23 mouse cellular contexts compared by ENCODE assay signal in genomic region chr13:99299921-99300320, GRCm38 (mm10). TPM values are rescaled to one million over a fixed set of nuclear protein-coding genes. Genes with fewer than 3 reads are reported as not detected.
A peak's percentile ranks its signal among the peaks of the same experiment; 100 is the strongest.
DNase-seq lines count a peak whose midpoint lies in the region; ATAC-seq and TF ChIP-seq lines count a peak whose summit lies in the region.
"Had no signal": no experiment of that assay in that cellular context is flagged by ENCODE, and none has a peak within 500 bp of the region (broad histone marks: within the 10 kb centered on the region; RNA-seq: fewer than 3 reads in every experiment).

No protein-coding gene starts in this region.

- no peak; the same call in 1 of the 2 replicates for ATAC-seq in lung, postnatal 0 days
- ATAC-seq: activated CD4-positive, CD25-positive, alpha-beta regulatory T cell, adult 4 months; CD4-positive, CD25-positive, alpha-beta regulatory T cell, adult 4 months; forebrain, embryonic 13.5 days; forebrain, embryonic 15.5 days; forebrain, postnatal 0 days; Patski had no signal

- H3K4me3 ChIP-seq in cerebellum, adult 2 months (replicated peaks; ENCODE audit: insufficient read depth, low read depth, low read length) = no peak overlapping the region
- H3K4me3 ChIP-seq in lung, postnatal 0 days (ENCODE audit: low read depth, low read length) = no peak overlapping the region
- H3K4me3 ChIP-seq: embryonic facial prominence, embryonic 10.5 days; embryonic facial prominence, embryonic 12.5 days; forebrain, embryonic 13.5 days; forebrain, embryonic 15.5 days had no signal

- TF ChIP-seq POLR2A in cerebellum, adult 2 months (IDR thresholded peaks at IDR 0.05; ENCODE audit: borderline replicate concordance, insufficient read depth, low read length) = no peak

- no peak for TF ChIP-seq CTCF in cerebellum, adult 2 months (IDR thresholded peaks at IDR 0.05; ENCODE audit: borderline replicate concordance, insufficient read depth, low read depth, low read length)
- no peak for TF ChIP-seq CTCF in lung, postnatal 0 days (IDR thresholded peaks at IDR 0.05)

- TF ChIP-seq EP300 in lung, postnatal 0 days (IDR thresholded peaks at IDR 0.05) = no peak

- DNase-seq in cerebellum, postnatal 10 days = peak; percentile 39 to 53
- DNase-seq in cerebellum, adult 2 months = no peak
- DNase-seq in lung, postnatal 10 days = peak; percentile 22
- DNase-seq in lung, postnatal 0 days (ENCODE audit: low spot score) = no peak
- peak; percentile 68 for DNase-seq in testis, postnatal 10 days (ENCODE audit: low spot score)
- no peak for DNase-seq in testis, postnatal 14 days (ENCODE audit: low spot score)
- DNase-seq: adrenal gland, adult 8-10 months; adrenal gland, postnatal 14 days; adrenal gland, postnatal 36 days; B cell, adult 2 months; cerebellum, adult 11-12 months; cerebellum, adult 8-10 months; cerebellum, adult 9-11 months; cerebellum, postnatal 25 days; forebrain, postnatal 0 days had no signal

- H3K9ac ChIP-seq in lung, postnatal 0 days (replicated peaks; ENCODE audit: low read depth) = no peak overlapping the region
- H3K9ac ChIP-seq: embryonic facial prominence, embryonic 12.5 days; forebrain, embryonic 13.5 days; forebrain, embryonic 15.5 days; forebrain, postnatal 0 days had no signal

- no peaks in the 10 kb centered on the region for H3K4me1 ChIP-seq in cerebellum, adult 2 months (ENCODE audit: control insufficient read depth, insufficient read depth, low read length)
- H3K4me1 ChIP-seq in lung, postnatal 0 days (ENCODE audit: insufficient read depth, low read depth, low read length) = peaks cover 6% of the 10 kb centered on the region; the same call in 1 of the 2 replicates
- H3K4me1 ChIP-seq: embryonic facial prominence, embryonic 12.5 days had no signal

- no peaks in the 10 kb centered on the region for H3K27me3 ChIP-seq in cerebellum, adult 2 months (ENCODE audit: control insufficient read depth, insufficient read depth, low read length)
- H3K27me3 ChIP-seq in lung, postnatal 0 days (replicated peaks; ENCODE audit: insufficient read depth, low read length) = no peaks in the 10 kb centered on the region
- H3K27me3 ChIP-seq: embryonic facial prominence, embryonic 12.5 days; forebrain, embryonic 13.5 days; forebrain, embryonic 15.5 days; Patski had no signal

- no peak overlapping the region for H3K27ac ChIP-seq in cerebellum, adult 2 months (ENCODE audit: insufficient read depth, low read length)
- no peak overlapping the region for H3K27ac ChIP-seq in lung, postnatal 0 days (ENCODE audit: low read length)
- H3K27ac ChIP-seq: embryonic facial prominence, embryonic 10.5 days; embryonic facial prominence, embryonic 12.5 days; forebrain, embryonic 13.5 days; forebrain, embryonic 15.5 days had no signal

- H3K9me3 ChIP-seq in lung, postnatal 0 days (ENCODE audit: low read length) = no peaks in the 10 kb centered on the region; the same call in 1 of the 2 replicates
- H3K9me3 ChIP-seq: embryonic facial prominence, embryonic 10.5 days; embryonic facial prominence, embryonic 12.5 days; forebrain, embryonic 13.5 days; forebrain, embryonic 15.5 days; G1E had no signal

- no peak overlapping the region for H3K4me2 ChIP-seq in lung, postnatal 0 days (replicated peaks; ENCODE audit: low read depth, low read length)
- H3K4me2 ChIP-seq: embryonic facial prominence, embryonic 12.5 days; forebrain, embryonic 13.5 days; forebrain, embryonic 15.5 days had no signal

- H3K36me3 ChIP-seq in lung, postnatal 0 days (ENCODE audit: insufficient read depth, low read length) = no peaks in the 10 kb centered on the region
- H3K36me3 ChIP-seq: embryonic facial prominence, embryonic 10.5 days; embryonic facial prominence, embryonic 12.5 days; forebrain, embryonic 15.5 days; G1E had no signal

- 40% methylated on average over 5 of the region's 5 CpGs for WGBS in cerebellum, adult 2 months
- WGBS in lung, postnatal 0 days = 54% methylated on average over 5 of the region's 5 CpGs

RNA-seq across cellular contexts. Expression of gene Ptcd2, which starts 44.6 kb away (rescaled TPM):
- 37.6 and 38.5 TPM in 2 replicates for polyA plus RNA-seq in cerebellum, adult 2 months (2012; rRNA removed)
- 22.9 and 25.3 TPM in 2 replicates for polyA plus RNA-seq in lung, postnatal 0 days (2015; fragmentation: Nextera tagmentation; extraction: Ambion mirVana)

RNA-seq across cellular contexts. Expression of gene Mrps27, which starts 44.7 kb away (rescaled TPM):
- polyA plus RNA-seq in cerebellum, adult 2 months (2012; rRNA removed) = 36.8 and 38.5 TPM in 2 replicates
- polyA plus RNA-seq in lung, postnatal 0 days (2015; fragmentation: Nextera tagmentation; extraction: Ambion mirVana) = 19.2 and 20.4 TPM in 2 replicates

Comparison
In these comparisons a context has a peak if more than half of its experiments do, and no peak if none do; other contexts are left out.
1. DNase-seq: peak in cerebellum, postnatal 10 days (2 of 2), lung, postnatal 10 days (single experiment) and testis, postnatal 10 days (single experiment); none in cerebellum, adult 2 months (0 of 2), lung, postnatal 0 days (single experiment) and testis, postnatal 14 days (single experiment).